Mouse (Mus musculus): ENCODE measurements around the gene Ppp1r36. TPM values are rescaled to one million over a fixed set of nuclear protein-coding genes. Genes with fewer than 3 reads are reported as not detected.
A peak's percentile ranks its signal among the peaks of the same experiment; 100 is the strongest.

The Ppp1r36 gene
- polyA plus RNA-seq, 1 experiment from 2014 or later, result 2.1 TPM

DNA sequence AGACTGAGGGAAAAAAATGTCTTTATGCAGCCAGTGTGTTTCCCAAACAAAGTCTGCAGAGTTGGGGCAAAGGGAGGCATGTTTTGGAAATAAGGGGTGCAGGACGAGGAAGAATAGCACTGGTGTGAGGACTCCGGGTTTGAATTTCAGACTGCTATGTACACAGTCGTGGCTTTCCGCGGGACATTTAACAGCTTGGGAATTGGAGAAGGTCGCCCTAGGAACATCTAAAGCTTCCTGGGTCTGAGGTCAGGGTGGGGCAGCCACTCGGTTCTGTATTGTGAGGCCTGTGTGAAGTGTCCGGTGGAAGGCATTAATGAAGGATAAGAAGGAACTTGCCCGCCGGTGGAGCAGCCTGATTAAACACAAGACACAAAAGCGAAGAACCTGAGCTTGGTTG lies 68.0 kb downstream of the Ppp1r36 start:
- Histone ChIP-seq H3K4me1 (ENCODE audit: control insufficient read depth, insufficient read depth, low read length) (peaks cover 3% of the 10 kb centered on the region; the same call in 1 of the 2 replicates), H3K27ac (ENCODE audit: low read length) (no peak overlapping the region), H3K4me2 (ENCODE audit: low read depth, low read length) (no peak overlapping the region), H3K36me3 (ENCODE audit: control insufficient read depth, insufficient read depth) (no peaks in the 10 kb centered on the region), H3K4me3 (ENCODE audit: low read length) (no peak overlapping the region), H3K9me3 (replicated peaks; ENCODE audit: control insufficient read depth, low read length) (no peaks in the 10 kb centered on the region), H3K9ac (ENCODE audit: low read length) (no peak overlapping the region), H3K27me3 (ENCODE audit: control insufficient read depth, insufficient read depth, low read length) (no peaks in the 10 kb centered on the region)
- WGBS, result 61% methylated on average over 11 of the region's 11 CpGs
- ATAC-seq (replicated peaks; ENCODE audit: extremely low read depth, insufficient read depth, low FRiP score), result no peak

DNA sequence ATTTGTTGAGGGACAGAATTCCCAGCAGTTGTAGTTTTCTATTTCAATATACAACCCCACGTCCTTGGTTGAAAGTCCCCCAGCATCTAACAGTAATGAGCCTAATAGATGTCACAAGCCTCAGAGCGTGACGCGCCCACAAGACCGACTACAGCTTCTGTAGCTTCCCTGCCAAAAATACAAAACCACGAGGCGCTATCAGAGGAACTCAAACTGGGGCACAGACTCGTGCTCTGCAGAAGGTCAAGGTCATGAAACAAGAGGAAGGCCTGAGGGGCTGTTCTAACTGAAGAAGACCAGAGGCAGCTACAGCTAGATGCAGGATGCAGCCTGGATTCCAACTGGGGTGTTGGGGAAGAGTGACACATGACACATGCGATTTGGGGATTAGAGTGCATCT lies 69.6 kb downstream of the Ppp1r36 start:
- Histone ChIP-seq H3K9ac (ENCODE audit: low read length) (no peak overlapping the region), H3K27ac (ENCODE audit: low read length) (no peak overlapping the region), H3K4me1 (ENCODE audit: control insufficient read depth, insufficient read depth, low read length) (peaks cover 3% of the 10 kb centered on the region; the same call in 1 of the 2 replicates), H3K27me3 (ENCODE audit: control insufficient read depth, insufficient read depth, low read length) (no peaks in the 10 kb centered on the region), H3K9me3 (replicated peaks; ENCODE audit: control insufficient read depth, low read length) (peaks cover 3% of the 10 kb centered on the region; the same call in 1 of the 2 replicates), H3K36me3 (ENCODE audit: control insufficient read depth, insufficient read depth) (no peaks in the 10 kb centered on the region), H3K4me3 (ENCODE audit: low read length) (no peak overlapping the region), H3K4me2 (ENCODE audit: low read depth, low read length) (no peak overlapping the region)
- WGBS, result 35% methylated on average over 9 of the region's 9 CpGs
- ATAC-seq (replicated peaks; ENCODE audit: extremely low read depth, insufficient read depth, low FRiP score), result peak; percentile 37; the same call in 1 of the 2 replicates

Other genes with a start within 250 kb of the Ppp1r36 start
- gene Esr2, start 240.3 kb upstream of the Ppp1r36 start, polyA plus RNA-seq (2015; fragmentation: Nextera tagmentation; extraction: Ambion mirVana), result 0.12 and 0.25 TPM in 2 replicates
- gene Tex21, start 170.8 kb upstream of the Ppp1r36 start, polyA plus RNA-seq (2015; fragmentation: Nextera tagmentation; extraction: Ambion mirVana), result not detected in 2 replicates
- gene Mthfd1, start 162.2 kb upstream of the Ppp1r36 start, polyA plus RNA-seq (2015; fragmentation: Nextera tagmentation; extraction: Ambion mirVana), result 45.8 and 47.4 TPM in 2 replicates
- gene Akap5, start 92.6 kb upstream of the Ppp1r36 start, polyA plus RNA-seq (2015; fragmentation: Nextera tagmentation; extraction: Ambion mirVana), result 2.5 and 5.2 TPM in 2 replicates
- gene Zbtb25, start 47.9 kb upstream of the Ppp1r36 start, polyA plus RNA-seq (2015; fragmentation: Nextera tagmentation; extraction: Ambion mirVana), result 12.3 and 13.3 TPM in 2 replicates
- gene Zbtb1, start 47.3 kb upstream of the Ppp1r36 start, polyA plus RNA-seq (2015; fragmentation: Nextera tagmentation; extraction: Ambion mirVana), result 6.1 and 7.5 TPM in 2 replicates
- gene Hspa2, start 13.4 kb upstream of the Ppp1r36 start, polyA plus RNA-seq (2015; fragmentation: Nextera tagmentation; extraction: Ambion mirVana), result 15.8 and 16.0 TPM in 2 replicates
- gene Plekhg3, start 113.4 kb downstream of the Ppp1r36 start, polyA plus RNA-seq (2015; fragmentation: Nextera tagmentation; extraction: Ambion mirVana), result 6.8 and 9.5 TPM in 2 replicates

Data from heart, embryonic 16.5 days (tissue).